Mouse (Mus musculus) MEL (cell line): ENCODE measurements around the gene Zbtb8os. TPM values are rescaled to one million over a fixed set of nuclear protein-coding genes. Genes with fewer than 3 reads are reported as not detected.
"Not testable (repeated sequence)": the region's sequence is repeated elsewhere in the genome, so short reads cannot be mapped to it uniquely, and the experiment has no call there.

ENCODE experiments used
- DNase-seq: peaks from one replicate; pipeline ENCODE4 v3.0.0; 2011; ENCODE audit warnings: low read depth, low spot score
- H3K27ac ChIP-seq: 2 replicates; pipeline ENCODE4 v1.5.1; 2012; ENCODE audit warnings: low read depth, mild to moderate bottlenecking, control low read depth, low read length, moderate library complexity; ENCODE audit not compliant: control insufficient read depth
- H3K27me3 ChIP-seq, 2 experiments: fragments of 150-350 bp in 1 of 2; sonication (generic) in 1 of 2; 2 replicates each; pipeline ENCODE4 v1.6.1; 2012; ENCODE audit warnings: low read length in 2 of 2, mild to moderate bottlenecking in 2 of 2, improper control_type of control experiment in 1 of 2, moderate library complexity in 1 of 2; ENCODE audit not compliant: insufficient read depth in 2 of 2, control insufficient read depth in 1 of 2
- H3K36me3 ChIP-seq, 2 experiments: 2 replicates each; pipeline ENCODE4 v1.6.1; 2012 to 2014; ENCODE audit warnings: low read length in 2 of 2, improper control_type of control experiment in 1 of 2, inconsistent platforms in 1 of 2, mild to moderate bottlenecking in 1 of 2; ENCODE audit not compliant: insufficient read depth in 2 of 2, control insufficient read depth in 1 of 2
- H3K4me1 ChIP-seq, 2 experiments: fragments of 150-350 bp in 1 of 2; sonication (generic) in 1 of 2; 2 replicates each; pipeline ENCODE4 v1.6.1; 2012; ENCODE audit warnings: low read length in 2 of 2, improper control_type of control experiment in 1 of 2, mild to moderate bottlenecking in 1 of 2; ENCODE audit not compliant: insufficient read depth in 2 of 2, control insufficient read depth in 1 of 2
- H3K4me3 ChIP-seq, 2 experiments: fragments of 150-350 bp in 1 of 2; sonication (generic) in 1 of 2; 2 replicates each; pipeline ENCODE4 v1.5.1; 2012; ENCODE audit warnings: low read depth in 2 of 2, low read length in 2 of 2, mild to moderate bottlenecking in 2 of 2, moderate library complexity in 2 of 2, control low read depth in 1 of 2, improper control_type of control experiment in 1 of 2; ENCODE audit not compliant: control insufficient read depth in 1 of 2, insufficient read depth in 1 of 2
- H3K79me2 ChIP-seq: 2 replicates; pipeline ENCODE4 v1.6.1; 2012; ENCODE audit warnings: mild to moderate bottlenecking, low read length, moderate library complexity; ENCODE audit not compliant: control insufficient read depth, poor library complexity, insufficient read depth
- H3K9ac ChIP-seq: 2 replicates; pipeline ENCODE4 v1.6.1; 2012; ENCODE audit warnings: low read depth, mild to moderate bottlenecking, control low read depth, low read length, moderate library complexity; ENCODE audit not compliant: control insufficient read depth, poor library complexity, severe bottlenecking
- H3K9me3 ChIP-seq: fragments of 150-350 bp; sonication (generic); replicated peaks from 2 replicates; pipeline ENCODE4 v1.6.1; 2012; ENCODE audit warnings: mild to moderate bottlenecking, low read length, improper control_type of control experiment, moderate library complexity; ENCODE audit not compliant: insufficient read depth
- CHD2 ChIP-seq: IDR thresholded peaks from 2 replicates; pipeline ENCODE4 v1.6.1; 2011; ENCODE audit warnings: low read length, improper control_type of control experiment
- E2F4 ChIP-seq: IDR thresholded peaks from 2 replicates; pipeline ENCODE4 v1.6.1; 2011; ENCODE audit warnings: low read depth, low read length, improper control_type of control experiment, borderline replicate concordance
- ELF1 ChIP-seq: IDR thresholded peaks from 2 replicates; pipeline ENCODE4 v1.6.1; 2014; ENCODE audit warnings: low read depth, mild to moderate bottlenecking, inconsistent platforms, low read length, improper control_type of control experiment, moderate library complexity
- ETS1 ChIP-seq: IDR thresholded peaks from 2 replicates; pipeline ENCODE4 v1.6.1; 2012; ENCODE audit warnings: low read depth, mild to moderate bottlenecking, inconsistent platforms, low read length, improper control_type of control experiment, moderate library complexity
- KAT2A ChIP-seq: conservative IDR thresholded peaks from 2 replicates; pipeline ENCODE4 v1.6.1; 2012; ENCODE audit warnings: low read depth, low read length, improper control_type of control experiment, inconsistent platforms
- MAX ChIP-seq: IDR thresholded peaks from 2 replicates; pipeline ENCODE4 v1.6.1; 2011; ENCODE audit warnings: low read length, improper control_type of control experiment
- MEF2A ChIP-seq: IDR thresholded peaks from 2 replicates; pipeline ENCODE4 v1.6.1; 2014; ENCODE audit warnings: low read depth, mild to moderate bottlenecking, inconsistent platforms, low read length, improper control_type of control experiment; ENCODE audit not compliant: poor library complexity, insufficient replicate concordance, severe bottlenecking; ENCODE audit errors: extremely low read depth
- MYC ChIP-seq: IDR thresholded peaks from 2 replicates; pipeline ENCODE4 v1.6.1; 2011; ENCODE audit warnings: low read depth, mild to moderate bottlenecking, low read length, improper control_type of control experiment, moderate library complexity
- NRF1 ChIP-seq: IDR thresholded peaks from 2 replicates; pipeline ENCODE4 v1.6.1; 2014; ENCODE audit warnings: low read depth, mild to moderate bottlenecking, inconsistent platforms, low read length, improper control_type of control experiment, moderate library complexity; ENCODE audit not compliant: poor library complexity, insufficient read depth, severe bottlenecking
- POLR2A ChIP-seq, 2 experiments: IDR thresholded peaks; 2 replicates each; pipeline ENCODE4 v1.6.1; 2011 to 2012; ENCODE audit warnings: low read length in 2 of 2, mild to moderate bottlenecking in 2 of 2, control low read depth in 1 of 2, improper control_type of control experiment in 1 of 2, low read depth in 1 of 2, moderate library complexity in 1 of 2; ENCODE audit not compliant: control insufficient read depth in 1 of 2, insufficient read depth in 1 of 2, poor library complexity in 1 of 2
- POLR2AphosphoS2 ChIP-seq: IDR thresholded peaks from 2 replicates; pipeline ENCODE4 v1.6.1; 2011; ENCODE audit warnings: low read length, improper control_type of control experiment
- RCOR1 ChIP-seq: IDR thresholded peaks from 2 replicates; pipeline ENCODE4 v1.6.1; 2012; ENCODE audit warnings: low read depth, mild to moderate bottlenecking, inconsistent platforms, low read length, improper control_type of control experiment
- SMC3 ChIP-seq: IDR thresholded peaks from 2 replicates; pipeline ENCODE4 v1.6.1; 2011; ENCODE audit warnings: low read depth, low read length, improper control_type of control experiment
- TCF12 ChIP-seq: IDR thresholded peaks from 2 replicates; pipeline ENCODE4 v1.6.1; 2014; ENCODE audit warnings: low read depth, mild to moderate bottlenecking, inconsistent platforms, low read length, improper control_type of control experiment, moderate library complexity
- ZKSCAN1 ChIP-seq: IDR thresholded peaks from 2 replicates; pipeline ENCODE4 v1.6.1; 2012; ENCODE audit warnings: low read depth, mild to moderate bottlenecking, inconsistent platforms, low read length, improper control_type of control experiment, moderate library complexity
- ZMIZ1 ChIP-seq: IDR thresholded peaks from 2 replicates; pipeline ENCODE4 v1.6.1; 2012; ENCODE audit warnings: low read depth, mild to moderate bottlenecking, inconsistent platforms, low read length, improper control_type of control experiment, moderate library complexity
- polyA plus RNA-seq, 2 experiments: library from polyadenylated mRNA; stranded (reverse) in 1 of 2; unstranded in 1 of 2; fragments of >175 nt in 1 of 2; fragments of >200 nt in 1 of 2; gene quantifications; 2 replicates each; pipeline versions ENCODE4 v1.2.1 to v1.2.4; 2012; ENCODE audit warnings: low replicate concordance in 2 of 2, low read depth in 1 of 2; ENCODE audit not compliant: insufficient read length in 2 of 2, insufficient read depth in 1 of 2, missing spikeins in 1 of 2
- total RNA-seq: library from RNA; depleted of rRNA; stranded (reverse); fragments of 300-350 nt; gene quantifications from 2 replicates; pipeline ENCODE4 v1.2.3, GENCODE M21; 2012

The Zbtb8os gene
- total and polyA plus RNA-seq, 3 experiments, result 16.7 to 22.6 TPM; not detected in 1

DNA sequence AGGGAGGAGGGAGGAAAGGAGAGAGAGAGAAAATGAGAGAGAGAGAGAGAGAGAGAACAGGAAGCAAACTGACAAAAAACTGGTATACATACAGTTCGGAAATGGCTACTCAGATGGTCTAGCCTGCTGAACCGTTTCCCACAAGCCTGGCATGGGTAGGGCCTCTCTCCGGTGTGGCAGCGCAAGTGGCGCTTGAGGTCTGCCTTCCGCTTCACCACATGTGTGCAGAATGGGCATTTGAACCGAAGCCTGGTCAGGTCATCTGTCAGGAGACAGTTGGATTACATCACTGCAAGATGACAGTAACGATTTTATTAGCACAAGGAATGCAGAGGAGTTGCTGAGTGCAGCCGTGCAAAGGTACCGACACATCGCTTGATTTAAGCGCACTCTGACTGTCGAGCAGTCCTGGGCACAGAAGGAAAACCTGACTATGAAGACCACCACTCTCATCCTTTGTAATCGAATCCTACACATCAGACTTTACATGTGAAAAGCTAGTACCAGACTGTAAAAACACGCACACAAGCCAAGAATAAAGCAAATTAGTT is 22.2 kb downstream of the Zbtb8os start:
- TF ChIP-seq MEF2A (no peak), ELF1 (no peak), TCF12 (no peak), ZKSCAN1 (no peak), RCOR1 (no peak), POLR2AphosphoS2 (no peak), MYC (no peak), E2F4 (no peak)
- Histone ChIP-seq H3K36me3 (no peaks in the 10 kb centered on the region), H3K9me3 (no peaks in the 10 kb centered on the region), H3K4me3 (no peak overlapping the region), H3K4me1 (no peaks in the 10 kb centered on the region; a peak in 1 of 4 replicates), H3K27me3 (no peaks in the 10 kb centered on the region), H3K79me2 (no peaks in the 10 kb centered on the region), H3K27ac (no peak overlapping the region), H3K9ac (no peak overlapping the region)
- no peak for DNase-seq

DNA sequence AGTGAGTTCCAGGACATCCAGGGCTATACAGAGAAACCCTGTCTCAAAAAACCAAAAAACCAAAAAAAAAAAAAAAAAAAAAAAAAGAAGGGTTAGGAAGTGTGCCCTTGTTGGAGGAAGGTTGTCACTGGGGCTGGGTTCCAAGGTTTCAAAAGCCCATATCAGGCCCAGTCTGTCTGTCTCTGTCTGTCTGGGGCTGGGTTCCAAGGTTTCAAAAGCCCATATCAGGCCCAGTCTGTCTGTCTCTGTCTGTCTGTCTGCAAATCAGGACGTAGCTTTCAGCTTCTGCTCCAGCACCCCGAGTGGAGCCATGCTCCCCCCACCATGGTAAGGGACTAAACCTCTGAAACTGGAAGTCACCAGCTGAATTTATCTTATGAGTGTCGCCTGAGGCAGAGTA is 26.7 kb downstream of the Zbtb8os start:
- not testable (repeated sequence) for H3K9ac ChIP-seq, H3K79me2 ChIP-seq, DNase-seq, H3K4me1 ChIP-seq, H3K27ac ChIP-seq, H3K27me3 ChIP-seq, H3K36me3 ChIP-seq, H3K4me3 ChIP-seq, H3K9me3 ChIP-seq

DNA sequence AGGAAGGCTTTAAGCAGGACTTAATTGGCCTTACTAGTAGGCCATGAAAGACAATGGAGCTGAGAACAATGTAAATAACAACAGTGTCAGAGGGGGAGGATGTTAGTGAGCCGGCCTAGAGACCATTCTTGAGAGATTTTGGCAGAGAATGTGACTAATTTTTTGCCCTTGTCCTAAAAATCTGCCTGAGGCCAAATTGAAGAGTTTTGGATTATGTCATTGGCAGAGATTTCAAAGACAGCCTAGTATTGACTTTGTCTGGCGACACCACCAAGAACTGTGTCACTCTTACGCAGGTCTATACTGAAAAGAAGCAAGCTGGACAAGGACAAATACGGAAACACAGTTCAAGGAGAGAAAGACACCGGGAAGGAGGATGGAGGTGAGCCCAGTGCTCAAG is 27.3 kb downstream of the Zbtb8os start:
- H3K4me1 ChIP-seq, result no peaks in the 10 kb centered on the region; a peak in 2 of 4 replicates
- TF ChIP-seq SMC3, result no peak
- no peak for TF ChIP-seq ETS1
- no peak for TF ChIP-seq ZMIZ1
- no peak for TF ChIP-seq POLR2A (IDR thresholded peaks at IDR 0.05; ENCODE audit: control insufficient read depth in 1 of 2, insufficient read depth in 1 of 2, low read depth in 1 of 2, low read length in 2 of 2, poor library complexity in 1 of 2)
- TF ChIP-seq KAT2A, result no peak
- no peak for TF ChIP-seq CHD2
- no peak for TF ChIP-seq E2F4
- TF ChIP-seq MAX, result no peak
- TF ChIP-seq NRF1, result no peak
- TF ChIP-seq TCF12, result no peak

More for the DNA sequence above, 27.3 kb downstream of the Zbtb8os start:
- H3K27me3 ChIP-seq, result no peaks in the 10 kb centered on the region
- no peaks in the 10 kb centered on the region for H3K9me3 ChIP-seq
- no peak overlapping the region for H3K27ac ChIP-seq
- H3K79me2 ChIP-seq, result no peaks in the 10 kb centered on the region
- H3K9ac ChIP-seq, result no peak overlapping the region
- no peak overlapping the region for H3K4me3 ChIP-seq
- no peak for DNase-seq
- H3K36me3 ChIP-seq, result no peaks in the 10 kb centered on the region
